Mouse (Mus musculus) hindbrain, postnatal 0 days (tissue): ENCODE results near the gene Adcy5. TPM values are rescaled to one million over a fixed set of nuclear protein-coding genes. Genes with fewer than 3 reads are reported as not detected.

Experiments used
- ATAC-seq: fragments of 200-750 bp; cut with Nextera tagmentation; 2 replicates; pipeline ENCODE4 v1.8.0; 2017; ENCODE audit warnings: mild to moderate bottlenecking, moderate TSS enrichment, moderate library complexity
- DNase-seq: peaks from one replicate; pipeline ENCODE4 v3.0.0-alpha.2; 2015; ENCODE audit warnings: low spot score
- H3K27ac ChIP-seq: fragments of 300-500 bp; sonication (generic); 2 replicates; pipeline ENCODE4 v1.5.1; 2014; ENCODE audit warnings: mild to moderate bottlenecking
- H3K27me3 ChIP-seq: fragments of 300-500 bp; sonication (generic); 2 replicates; pipeline ENCODE4 v1.6.1; 2014; ENCODE audit warnings: low read length, mixed read lengths; ENCODE audit not compliant: insufficient read depth
- H3K36me3 ChIP-seq: fragments of 300-500 bp; sonication (generic); 2 replicates; pipeline ENCODE4 v1.6.1; 2014; ENCODE audit warnings: low read length, mixed read lengths; ENCODE audit not compliant: insufficient read depth
- H3K4me1 ChIP-seq: fragments of 300-500 bp; sonication (generic); 2 replicates; pipeline ENCODE4 v1.6.1; 2014; ENCODE audit warnings: antibody characterized with exemption, low read length, mixed read lengths; ENCODE audit not compliant: insufficient read depth
- H3K4me2 ChIP-seq: fragments of 300-500 bp; sonication (generic); 2 replicates; pipeline ENCODE4 v1.6.1; 2014; ENCODE audit warnings: low read depth, mild to moderate bottlenecking, low read length, moderate library complexity, mixed read lengths
- H3K4me3 ChIP-seq: fragments of 300-500 bp; sonication (generic); 2 replicates; pipeline ENCODE4 v1.5.1; 2014; ENCODE audit warnings: low read length
- H3K9ac ChIP-seq: fragments of 300-500 bp; sonication (generic); replicated peaks from 2 replicates; pipeline ENCODE4 v1.6.1; 2014; ENCODE audit warnings: mild to moderate bottlenecking, low read length, moderate library complexity, mixed read lengths
- H3K9me3 ChIP-seq: fragments of 300-500 bp; sonication (generic); 2 replicates; pipeline ENCODE4 v1.6.1; 2016; ENCODE audit warnings: low read length, mixed read lengths
- CTCF ChIP-seq: IDR thresholded peaks from 2 replicates; pipeline ENCODE4 v1.5.1; 2016; ENCODE audit warnings: antibody characterized with exemption, control low read depth, low read depth
- WGBS: fragments of 180-500 bp; shearing (Covaris S2); extraction: QIAGEN DNeasy Blood & Tissue Kit; methylation state at CpG from one replicate; pipeline ENCODE4 v1.1.7; 2014; 5-methylcytosine and 5-hydroxymethylcytosine counted together
- polyA plus RNA-seq: library from polyadenylated mRNA; unstranded; fragments of >200 nt; fragmentation: Nextera tagmentation; extraction: Ambion mirVana; gene quantifications from 2 replicates; pipeline ENCODE4 v1.2.1, GENCODE M21; 2015
- total RNA-seq: library from RNA; depleted of rRNA; stranded (reverse); fragments of >200 nt; gene quantifications from 2 replicates; pipeline ENCODE4 v1.2.3, GENCODE M21; 2014; rRNA removed

Adcy5 gene
- total RNA-seq: 82.7 and 85.5 TPM in 2 replicates
- 5.7 and 6.3 TPM in 2 replicates for polyA plus RNA-seq

GRCm38 (mm10) chr16:35154641-35155390 is at the start of gene Adcy5:
Gene Adcy5 (plus strand): TSS chr16:35154877.
- 1% methylated on average over 37 of the region's 104 CpGs for WGBS
- H3K4me1 ChIP-seq: peaks cover 23% of the 10 kb centered on the region
- no peak for TF ChIP-seq CTCF

GRCm38 (mm10) chr16:35107985-35108384 is 46.7 kb upstream of the Adcy5 start:
- DNase-seq (no peak), ATAC-seq (no peak)
- Histone ChIP-seq H3K27me3 (no peaks in the 10 kb centered on the region), H3K4me3 (no peak overlapping the region), H3K27ac (no peak overlapping the region), H3K9ac (no peak overlapping the region), H3K4me1 (peaks cover 5% of the 10 kb centered on the region), H3K9me3 (no peaks in the 10 kb centered on the region), H3K36me3 (no peaks in the 10 kb centered on the region; the same call in 1 of the 2 replicates), H3K4me2 (no peak overlapping the region)
- TF ChIP-seq CTCF: no peak
- 84% methylated on average over 6 of the region's 6 CpGs for WGBS

More at GRCm38 (mm10) chr16:35154641-35155390, at the start of gene Adcy5:
- ATAC-seq (peak; percentile 50), DNase-seq (peak; percentile 62)
- peak within 1 kb of the TSS; percentile 88 for H3K27ac ChIP-seq
- H3K27me3 ChIP-seq: no peaks in the 10 kb centered on the region
- H3K36me3 ChIP-seq: no peaks in the 10 kb centered on the region
- H3K9me3 ChIP-seq: no peaks in the 10 kb centered on the region
- peak within 1 kb of the TSS; percentile 91 for H3K4me2 ChIP-seq
- H3K9ac ChIP-seq: peak within 1 kb of the TSS; percentile 83
- peak within 1 kb of the TSS; percentile 84 for H3K4me3 ChIP-seq

GRCm38 (mm10) chr16:35109156-35109555 is 45.5 kb upstream of the Adcy5 start:
- ATAC-seq (no peak), DNase-seq (no peak)
- H3K4me2 ChIP-seq: no peak overlapping the region
- no peaks in the 10 kb centered on the region for H3K9me3 ChIP-seq
- no peak overlapping the region for H3K9ac ChIP-seq
- no peaks in the 10 kb centered on the region for H3K27me3 ChIP-seq
- H3K4me3 ChIP-seq: no peak overlapping the region
- peaks cover 5% of the 10 kb centered on the region for H3K4me1 ChIP-seq
- no peak for TF ChIP-seq CTCF
- H3K36me3 ChIP-seq: no peaks in the 10 kb centered on the region; the same call in 1 of the 2 replicates
- no peak overlapping the region for H3K27ac ChIP-seq
- WGBS: 43% methylated on average over 8 of the region's 8 CpGs

- Histone ChIP-seq H3K4me1 (peaks cover 5% of the 10 kb centered on the region), H3K27me3 (no peaks in the 10 kb centered on the region), H3K36me3 (no peaks in the 10 kb centered on the region; the same call in 1 of the 2 replicates), H3K9ac (no peak overlapping the region), H3K4me2 (no peak overlapping the region), H3K27ac (no peak overlapping the region), H3K9me3 (no peaks in the 10 kb centered on the region), H3K4me3 (no peak overlapping the region)
- DNase-seq: no peak
- TF ChIP-seq CTCF: no peak
- WGBS: 43% methylated on average over 7 of the region's 7 CpGs
- ATAC-seq: no peak
Measured at GRCm38 (mm10) chr16:35109656-35110291, 44.9 kb upstream of the Adcy5 start.

- Histone ChIP-seq H3K9ac (peak overlapping the region; percentile 21; the same call in 1 of the 2 replicates), H3K9me3 (no peaks in the 10 kb centered on the region), H3K4me1 (peaks cover 5% of the 10 kb centered on the region), H3K4me3 (no peak overlapping the region), H3K4me2 (peak overlapping the region; percentile 42; the same call in 1 of the 2 replicates), H3K36me3 (no peaks in the 10 kb centered on the region; the same call in 1 of the 2 replicates), H3K27me3 (no peaks in the 10 kb centered on the region), H3K27ac (peak overlapping the region; percentile 48; the same call in 1 of the 2 replicates)
- 22% methylated on average over 10 of the region's 10 CpGs for WGBS
- ATAC-seq (peak; percentile 87), DNase-seq (peak; percentile 93)
- TF ChIP-seq CTCF: peak; percentile 99
Measured at GRCm38 (mm10) chr16:35110410-35111142, 44.1 kb upstream of the Adcy5 start.

GRCm38 (mm10) chr16:35111143-35111620 is 43.5 kb upstream of the Adcy5 start:
- TF ChIP-seq CTCF: peak; percentile 64
- 59% methylated on average over 8 of the region's 8 CpGs for WGBS
- Histone ChIP-seq H3K4me3 (no peak overlapping the region), H3K27me3 (no peaks in the 10 kb centered on the region), H3K9me3 (no peaks in the 10 kb centered on the region), H3K27ac (no peak overlapping the region), H3K4me1 (peaks cover 5% of the 10 kb centered on the region), H3K36me3 (no peaks in the 10 kb centered on the region), H3K4me2 (no peak overlapping the region; the same call in 1 of the 2 replicates), H3K9ac (no peak overlapping the region; the same call in 1 of the 2 replicates)
- ATAC-seq: peak; percentile 44; the same call in 1 of the 2 replicates
- peak; percentile 61 for DNase-seq
